Mouse (Mus musculus): ENCODE data around the gene Hmmr. TPM values are rescaled to one million over a fixed set of nuclear protein-coding genes. Genes with fewer than 3 reads are reported as not detected.

Gene Hmmr
- total RNA-seq, 1 experiment from 2014 or later = 9.1 TPM

GRCm38 (mm10) chr11:40694311-40695087 is 38.7 kb downstream of the Hmmr start:
- DNase-seq = peak; percentile 83

DNA sequence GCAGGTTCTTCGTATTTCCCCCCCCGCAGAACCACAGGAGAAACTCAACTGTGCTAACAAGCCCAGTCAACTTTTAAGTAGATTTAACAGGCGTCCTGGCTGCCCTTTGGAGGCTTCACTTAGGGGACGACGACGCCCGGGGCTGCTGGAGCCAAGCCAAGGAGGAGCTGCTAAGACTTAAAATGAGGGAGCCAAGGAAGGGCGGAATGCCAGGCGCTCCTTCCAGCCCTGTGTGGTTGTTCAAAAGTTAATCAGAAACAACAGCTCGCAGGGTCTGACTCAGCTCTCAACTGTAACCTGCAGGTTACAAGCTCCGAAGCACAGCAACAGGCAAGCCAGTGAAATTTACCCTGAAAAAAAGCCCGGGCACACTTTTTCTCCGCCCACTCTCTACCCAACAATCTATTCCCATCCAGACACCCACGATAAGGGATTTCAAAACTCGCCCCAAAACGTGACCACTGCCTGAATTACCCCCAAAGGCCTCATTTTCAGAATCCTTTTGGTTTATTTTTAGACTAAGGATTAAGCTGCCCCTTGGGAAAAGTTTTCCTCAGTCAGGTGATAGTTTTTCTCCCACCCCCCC is 39.8 kb downstream of the Hmmr start:
- peak; percentile 80 for DNase-seq

GRCm38 (mm10) chr11:40692511-40693365 is 40.5 kb downstream of the Hmmr start:
- peak; percentile 97 for DNase-seq

GRCm38 (mm10) chr11:40692101-40692509 is 41.1 kb downstream of the Hmmr start:
- DNase-seq = peak; percentile 60

GRCm38 (mm10) chr11:40690444-40691127 is 42.6 kb downstream of the Hmmr start:
- DNase-seq = peak; percentile 25

DNA sequence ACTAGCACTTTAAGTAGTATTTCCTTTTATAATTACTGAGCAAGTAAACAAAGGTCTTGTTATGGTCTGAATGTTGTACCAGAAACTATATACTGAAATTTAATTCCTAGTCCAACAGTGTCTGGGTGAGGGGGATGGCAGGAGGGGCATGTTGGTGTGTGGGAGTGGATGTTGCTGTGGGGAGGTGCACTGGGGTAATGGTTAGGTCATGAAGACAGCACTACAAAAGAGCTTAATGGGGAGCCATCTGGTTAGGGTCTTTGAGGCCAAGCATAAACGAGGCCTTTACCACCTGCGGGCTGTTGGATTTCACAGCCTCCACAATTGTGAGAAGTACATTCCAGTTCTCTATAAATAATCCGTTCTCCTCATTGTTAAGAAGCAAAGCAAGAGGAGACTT is 49.9 kb downstream of the Hmmr start:
- no peak for DNase-seq

DNA sequence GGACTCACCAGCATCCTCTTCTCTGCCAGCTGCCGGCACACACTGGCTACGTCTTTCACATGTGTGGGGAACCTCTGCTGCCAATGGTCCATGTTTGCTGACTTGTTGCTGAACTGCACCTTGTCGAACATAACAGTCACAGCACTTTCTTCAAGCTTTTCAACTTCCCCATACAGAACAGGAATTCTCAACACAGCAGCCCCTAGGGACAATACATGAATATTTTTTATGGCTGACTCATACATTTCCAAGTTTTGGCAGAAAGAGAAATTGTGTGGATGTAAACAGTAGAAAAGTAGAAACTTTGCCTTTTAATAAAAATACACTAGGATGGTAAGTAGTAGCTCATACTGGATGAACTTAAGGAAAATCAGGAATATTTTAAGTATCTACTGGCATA is 50.8 kb downstream of the Hmmr start:
- no peak for DNase-seq

DNA sequence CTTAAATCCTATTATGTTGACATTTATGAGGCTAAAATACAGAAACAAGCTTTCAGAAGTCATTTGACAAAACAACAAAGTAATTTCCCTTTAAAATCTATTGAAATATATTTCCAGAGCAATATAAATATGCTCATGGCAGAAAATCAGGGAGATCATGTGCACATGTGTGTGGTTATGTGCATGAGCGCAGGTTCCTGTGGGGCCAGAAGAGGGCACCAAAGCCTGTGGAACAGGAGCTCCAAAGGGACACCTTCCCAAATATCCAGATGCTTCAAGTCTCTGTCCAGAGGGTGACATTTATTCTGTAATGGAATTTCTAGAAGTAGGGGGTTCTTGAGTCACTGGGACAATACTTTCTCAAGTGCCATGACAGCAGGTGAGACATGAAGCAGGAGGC is 56.1 kb downstream of the Hmmr start:
- peak; percentile 44 for DNase-seq

GRCm38 (mm10) chr11:40675014-40675730 is 58.0 kb downstream of the Hmmr start:
- DNase-seq = no peak

Other genes with a start within 250 kb of the Hmmr start
- gene Mat2b, start 38.2 kb downstream of the Hmmr start, total RNA-seq (2021) = 98.1 and 102 TPM in 2 replicates
- gene Nudcd2, start 245 bp upstream of the Hmmr start, total RNA-seq (2021) = 32.1 and 36.7 TPM in 2 replicates
- 71.7 and 74.4 TPM in 2 replicates for gene Ccng1, start 21.9 kb upstream of the Hmmr start, total RNA-seq (2021)